Mouse (Mus musculus) heart, postnatal 0 days (tissue): ENCODE data around the gene Zfp324. TPM values are rescaled to one million over a fixed set of nuclear protein-coding genes. Genes with fewer than 3 reads are reported as not detected.

Experiments used
- ATAC-seq: fragments of 200-750 bp; cut with Nextera tagmentation; 2 replicates; pipeline ENCODE4 v1.8.0; 2017; ENCODE audit warnings: low read depth, moderate number of reproducible peaks, moderate library complexity; ENCODE audit not compliant: insufficient read depth
- DNase-seq: peaks from one replicate; pipeline ENCODE4 v3.0.0-alpha.2; 2016; ENCODE audit warnings: low spot score
- H3K27ac ChIP-seq: fragments of 300-500 bp; sonication (generic); 2 replicates; pipeline ENCODE4 v1.5.1; 2014; ENCODE audit warnings: low read depth, mild to moderate bottlenecking
- H3K27me3 ChIP-seq: fragments of 300-500 bp; sonication (generic); 2 replicates; pipeline ENCODE4 v1.6.1; 2014; ENCODE audit warnings: low read length, mixed read lengths; ENCODE audit not compliant: control insufficient read depth, insufficient read depth
- H3K36me3 ChIP-seq: fragments of 300-500 bp; sonication (generic); replicated peaks from 2 replicates; pipeline ENCODE4 v1.6.1; 2014; ENCODE audit warnings: low read length, mixed read lengths; ENCODE audit not compliant: control insufficient read depth, insufficient read depth
- H3K4me1 ChIP-seq: fragments of 300-500 bp; sonication (generic); 2 replicates; pipeline ENCODE4 v1.6.1; 2014; ENCODE audit warnings: antibody characterized with exemption; ENCODE audit not compliant: control insufficient read depth, insufficient read depth
- H3K4me2 ChIP-seq: fragments of 300-500 bp; sonication (generic); 2 replicates; pipeline ENCODE4 v1.6.1; 2014; ENCODE audit warnings: low read depth, mild to moderate bottlenecking, low read length, moderate library complexity
- H3K4me3 ChIP-seq: fragments of 300-500 bp; sonication (generic); 2 replicates; pipeline ENCODE4 v1.5.1; 2014; ENCODE audit warnings: low read depth, low read length
- H3K9ac ChIP-seq: fragments of 300-500 bp; sonication (generic); replicated peaks from 2 replicates; pipeline ENCODE4 v1.6.1; 2014; ENCODE audit warnings: low read depth, low read length, mixed read lengths
- H3K9me3 ChIP-seq: fragments of 300-500 bp; sonication (generic); replicated peaks from 2 replicates; pipeline ENCODE4 v1.6.1; 2016; ENCODE audit warnings: low read length; ENCODE audit not compliant: control insufficient read depth
- CTCF ChIP-seq: IDR thresholded peaks from 2 replicates; pipeline ENCODE4 v1.5.1; 2016; ENCODE audit warnings: antibody characterized with exemption, control low read depth, low read depth
- EP300 ChIP-seq: IDR thresholded peaks from 2 replicates; pipeline ENCODE4 v1.6.1; 2016; ENCODE audit warnings: antibody characterized with exemption, low read depth
- WGBS: fragments of 180-500 bp; shearing (Covaris S2); extraction: QIAGEN DNeasy Blood & Tissue Kit; methylation state at CpG from one replicate; pipeline ENCODE4 v1.1.7; 2014; 5-methylcytosine and 5-hydroxymethylcytosine counted together
- polyA plus RNA-seq: library from polyadenylated mRNA; unstranded; fragments of >200 nt; fragmentation: Nextera tagmentation; extraction: Ambion mirVana; gene quantifications from 2 replicates; pipeline ENCODE4 v1.2.1, GENCODE M21; 2015
- total RNA-seq: library from RNA; depleted of rRNA; stranded (reverse); fragments of >200 nt; gene quantifications from 2 replicates; pipeline ENCODE4 v1.2.3, GENCODE M21; 2014; ENCODE audit warnings: low replicate concordance

Gene Zfp324
- total and polyA plus RNA-seq, 2 experiments from 2014 or later = 4.2 to 10.9 TPM

- peak; percentile 85 for TF ChIP-seq EP300
- TF ChIP-seq CTCF = no peak
- Histone ChIP-seq H3K27ac (peak within 1 kb of the TSS; percentile 94), H3K9me3 (no peaks in the 10 kb centered on the region), H3K27me3 (no peaks in the 10 kb centered on the region), H3K4me2 (peak within 1 kb of the TSS; percentile 78), H3K9ac (peak within 1 kb of the TSS; percentile 58), H3K36me3 (0 out of 2 replicates have a peak, but pooled peaks cover 5% of the 10 kb centered on the region), H3K4me3 (peak within 1 kb of the TSS; percentile 59), H3K4me1 (peaks cover 11% of the 10 kb centered on the region)
- peak; percentile 98 for ATAC-seq
- under 1% methylated on average over 48 of the region's 49 CpGs for WGBS
- DNase-seq = peak; percentile 99
Measured at GRCm38 (mm10) chr7:12977682-12978389, 12.2 kb downstream of the Zfp324 start, which contains the start of gene Zfp446. Gene Zfp446 (plus strand): TSS chr7:12977848.

- peaks cover 11% of the 10 kb centered on the region for H3K4me1 ChIP-seq
- no peak for DNase-seq
- WGBS = 66% methylated on average over 18 of the region's 18 CpGs
- no peak for TF ChIP-seq CTCF
- no peak for TF ChIP-seq EP300
- peak overlapping the region; percentile 58; the same call in 1 of the 2 replicates for H3K9ac ChIP-seq
- H3K36me3 ChIP-seq = 0 out of 2 replicates have a peak, but pooled peaks cover 5% of the 10 kb centered on the region
- no peak for ATAC-seq
- peak overlapping the region; percentile 94 for H3K27ac ChIP-seq
- H3K27me3 ChIP-seq = no peaks in the 10 kb centered on the region
- H3K4me2 ChIP-seq = peak overlapping the region; percentile 78
- H3K4me3 ChIP-seq = peak overlapping the region; percentile 59; the same call in 1 of the 2 replicates
- H3K9me3 ChIP-seq = no peaks in the 10 kb centered on the region
Measured at GRCm38 (mm10) chr7:12978931-12979722, 13.5 kb downstream of the Zfp324 start.

- Histone ChIP-seq H3K9me3 (no peaks in the 10 kb centered on the region), H3K4me3 (no peak overlapping the region), H3K9ac (no peak overlapping the region), H3K4me1 (peaks cover 11% of the 10 kb centered on the region), H3K36me3 (0 out of 2 replicates have a peak, but pooled peaks cover 5% of the 10 kb centered on the region), H3K27me3 (no peaks in the 10 kb centered on the region), H3K27ac (no peak overlapping the region), H3K4me2 (no peak overlapping the region)
- no peak for ATAC-seq
- TF ChIP-seq CTCF = no peak
- WGBS = 65% methylated on average over 6 of the region's 6 CpGs
- DNase-seq = no peak
Measured at GRCm38 (mm10) chr7:12979776-12980175, 14.1 kb downstream of the Zfp324 start.

GRCm38 (mm10) chr7:12980291-12980690 lies 14.7 kb downstream of the Zfp324 start:
- Histone ChIP-seq H3K36me3 (0 out of 2 replicates have a peak, but pooled peaks cover 5% of the 10 kb centered on the region), H3K9ac (no peak overlapping the region), H3K9me3 (no peaks in the 10 kb centered on the region), H3K27ac (no peak overlapping the region), H3K4me1 (peaks cover 11% of the 10 kb centered on the region), H3K4me2 (no peak overlapping the region), H3K4me3 (no peak overlapping the region), H3K27me3 (no peaks in the 10 kb centered on the region)
- WGBS = 82% methylated on average over 7 of the region's 7 CpGs
- DNase-seq (no peak), ATAC-seq (no peak)
- TF ChIP-seq EP300 (no peak), CTCF (no peak)

GRCm38 (mm10) chr7:12985724-12986123 lies 20.1 kb downstream of the Zfp324 start:
- TF ChIP-seq CTCF = no peak
- no peak for TF ChIP-seq EP300
- H3K27ac ChIP-seq = no peak overlapping the region
- ATAC-seq = no peak
- no peak for DNase-seq
- 0 out of 2 replicates have a peak, but pooled peaks cover 5% of the 10 kb centered on the region for H3K36me3 ChIP-seq
- 78% methylated on average over 1 of the region's 1 CpGs for WGBS
- H3K27me3 ChIP-seq = no peaks in the 10 kb centered on the region
- no peaks in the 10 kb centered on the region for H3K9me3 ChIP-seq
- no peaks in the 10 kb centered on the region for H3K4me1 ChIP-seq
- no peak overlapping the region for H3K4me3 ChIP-seq
- no peak overlapping the region for H3K4me2 ChIP-seq
- no peak overlapping the region for H3K9ac ChIP-seq
